Mouse (Mus musculus): ENCODE data around the gene Tmem209. TPM values are rescaled to one million over a fixed set of nuclear protein-coding genes. Genes with fewer than 3 reads are reported as not detected.

The Tmem209 gene
- polyA plus RNA-seq (2016; fragmentation: Nextera tagmentation; extraction: Ambion mirVana): 54.3 and 56.6 TPM in 2 replicates

- Histone ChIP-seq H3K36me3 (replicated peaks) (peaks cover 27% of the 10 kb centered on the region), H3K9me3 (peaks cover 3% of the 10 kb centered on the region), H3K4me3 (peak within 1 kb of the TSS; percentile 62), H3K4me1 (peaks cover 38% of the 10 kb centered on the region), H3K27me3 (ENCODE audit: poor library complexity, severe bottlenecking) (no peaks in the 10 kb centered on the region), H3K27ac (peak within 1 kb of the TSS; percentile 98)
- peak; percentile 100 for DNase-seq (ENCODE audit: extremely low spot score, low spot score)
- WGBS: under 1% methylated on average over 37 of the region's 37 CpGs
Measured at GRCm38 (mm10) chr6:30509265-30510239, at the start of gene Tmem209, which contains the start of gene Ssmem1. Gene Tmem209 (minus strand): TSS chr6:30509783. Gene Ssmem1 (plus strand): TSS chr6:30509849.

GRCm38 (mm10) chr6:30556080-30556479 lies 46.5 kb upstream of the Tmem209 start:
- no peak for DNase-seq (ENCODE audit: extremely low spot score, low spot score)
- H3K9me3 ChIP-seq: peaks cover 1% of the 10 kb centered on the region; the same call in 1 of the 2 replicates
- peaks cover 34% of the 10 kb centered on the region for H3K4me1 ChIP-seq
- WGBS: 4% methylated on average over 5 of the region's 9 CpGs
- no peaks in the 10 kb centered on the region for H3K27me3 ChIP-seq (ENCODE audit: poor library complexity, severe bottlenecking)
- H3K4me3 ChIP-seq: no peak overlapping the region
- peak overlapping the region; percentile 48; the same call in 1 of the 2 replicates for H3K27ac ChIP-seq
- no peaks in the 10 kb centered on the region; the same call in 1 of the 2 replicates for H3K36me3 ChIP-seq (replicated peaks)

- no peak for DNase-seq (ENCODE audit: extremely low spot score, low spot score)
- no peak overlapping the region for H3K27ac ChIP-seq
- peaks cover 48% of the 10 kb centered on the region for H3K4me1 ChIP-seq
- peaks cover 8% of the 10 kb centered on the region for H3K9me3 ChIP-seq
- H3K27me3 ChIP-seq (ENCODE audit: poor library complexity, severe bottlenecking): no peaks in the 10 kb centered on the region
- H3K36me3 ChIP-seq (replicated peaks): peaks cover 5% of the 10 kb centered on the region; the same call in 1 of the 2 replicates
- 95% methylated on average over 5 of the region's 5 CpGs for WGBS
- H3K4me3 ChIP-seq: no peak overlapping the region
Measured at GRCm38 (mm10) chr6:30554621-30555170, 45.1 kb upstream of the Tmem209 start.

- 91% methylated on average over 5 of the region's 5 CpGs for WGBS
- no peak for DNase-seq (ENCODE audit: extremely low spot score, low spot score)
- peaks cover 8% of the 10 kb centered on the region for H3K9me3 ChIP-seq
- H3K4me3 ChIP-seq: no peak overlapping the region
- no peaks in the 10 kb centered on the region for H3K27me3 ChIP-seq (ENCODE audit: poor library complexity, severe bottlenecking)
- H3K36me3 ChIP-seq (replicated peaks): peaks cover 5% of the 10 kb centered on the region; the same call in 1 of the 2 replicates
- H3K4me1 ChIP-seq: peaks cover 54% of the 10 kb centered on the region
- peak overlapping the region; percentile 92; the same call in 1 of the 2 replicates for H3K27ac ChIP-seq
Measured at GRCm38 (mm10) chr6:30554092-30554491, 44.5 kb upstream of the Tmem209 start.

GRCm38 (mm10) chr6:30553381-30554010 lies 43.9 kb upstream of the Tmem209 start:
- peaks cover 5% of the 10 kb centered on the region; the same call in 1 of the 2 replicates for H3K36me3 ChIP-seq (replicated peaks)
- no peaks in the 10 kb centered on the region for H3K27me3 ChIP-seq (ENCODE audit: poor library complexity, severe bottlenecking)
- no peak for DNase-seq (ENCODE audit: extremely low spot score, low spot score)
- no peak overlapping the region for H3K4me3 ChIP-seq
- H3K9me3 ChIP-seq: peaks cover 8% of the 10 kb centered on the region
- H3K4me1 ChIP-seq: peaks cover 60% of the 10 kb centered on the region
- 84% methylated on average over 7 of the region's 7 CpGs for WGBS
- H3K27ac ChIP-seq: peak overlapping the region; percentile 92

GRCm38 (mm10) chr6:30552628-30553027 lies 43.0 kb upstream of the Tmem209 start:
- no peak for DNase-seq (ENCODE audit: extremely low spot score, low spot score)
- Histone ChIP-seq H3K36me3 (replicated peaks) (peaks cover 5% of the 10 kb centered on the region; the same call in 1 of the 2 replicates), H3K27me3 (ENCODE audit: poor library complexity, severe bottlenecking) (no peaks in the 10 kb centered on the region), H3K4me1 (peaks cover 68% of the 10 kb centered on the region), H3K27ac (peak overlapping the region; percentile 92), H3K9me3 (peaks cover 8% of the 10 kb centered on the region), H3K4me3 (no peak overlapping the region)
- 56% methylated on average over 6 of the region's 6 CpGs for WGBS

- Histone ChIP-seq H3K9me3 (peaks cover 8% of the 10 kb centered on the region), H3K4me1 (peaks cover 75% of the 10 kb centered on the region), H3K27me3 (ENCODE audit: poor library complexity, severe bottlenecking) (no peaks in the 10 kb centered on the region), H3K27ac (peak overlapping the region; percentile 92), H3K4me3 (peak overlapping the region; percentile 28), H3K36me3 (replicated peaks) (peaks cover 5% of the 10 kb centered on the region; the same call in 1 of the 2 replicates)
- WGBS: 16% methylated on average over 23 of the region's 23 CpGs
- DNase-seq (ENCODE audit: extremely low spot score, low spot score): peak; percentile 76
Measured at GRCm38 (mm10) chr6:30551644-30552580, 42.3 kb upstream of the Tmem209 start.

GRCm38 (mm10) chr6:30551193-30551515 lies 41.6 kb upstream of the Tmem209 start:
- H3K9me3 ChIP-seq: peaks cover 8% of the 10 kb centered on the region
- H3K36me3 ChIP-seq (replicated peaks): peaks cover 5% of the 10 kb centered on the region; the same call in 1 of the 2 replicates
- H3K4me3 ChIP-seq: no peak overlapping the region
- H3K4me1 ChIP-seq: peaks cover 83% of the 10 kb centered on the region
- DNase-seq (ENCODE audit: extremely low spot score, low spot score): no peak
- peak overlapping the region; percentile 92 for H3K27ac ChIP-seq
- no peaks in the 10 kb centered on the region for H3K27me3 ChIP-seq (ENCODE audit: poor library complexity, severe bottlenecking)

GRCm38 (mm10) chr6:30550496-30551192 lies 41.1 kb upstream of the Tmem209 start:
- Histone ChIP-seq H3K36me3 (replicated peaks) (peaks cover 5% of the 10 kb centered on the region; the same call in 1 of the 2 replicates), H3K4me1 (peaks cover 83% of the 10 kb centered on the region), H3K4me3 (no peak overlapping the region), H3K27ac (peak overlapping the region; percentile 92), H3K27me3 (ENCODE audit: poor library complexity, severe bottlenecking) (no peaks in the 10 kb centered on the region), H3K9me3 (peaks cover 8% of the 10 kb centered on the region)
- DNase-seq (ENCODE audit: extremely low spot score, low spot score): no peak
- WGBS: 89% methylated on average over 7 of the region's 7 CpGs

GRCm38 (mm10) chr6:30549231-30549761 lies 39.7 kb upstream of the Tmem209 start:
- Histone ChIP-seq H3K27ac (peak overlapping the region; percentile 92), H3K9me3 (peaks cover 8% of the 10 kb centered on the region), H3K4me3 (peak overlapping the region; percentile 27), H3K36me3 (replicated peaks) (peaks cover 5% of the 10 kb centered on the region; the same call in 1 of the 2 replicates), H3K4me1 (peaks cover 96% of the 10 kb centered on the region), H3K27me3 (ENCODE audit: poor library complexity, severe bottlenecking) (no peaks in the 10 kb centered on the region)
- 6% methylated on average over 15 of the region's 15 CpGs for WGBS
- peak; percentile 76 for DNase-seq (ENCODE audit: extremely low spot score, low spot score)
